Mouse (Mus musculus) G1E-ER4 (cell line): ENCODE measurements around the gene Lcor. TPM values are rescaled to one million over a fixed set of nuclear protein-coding genes. Genes with fewer than 3 reads are reported as not detected.

Experiments
- GATA1 ChIP-seq: IDR thresholded peaks from one replicate; pipeline ENCODE4 v1.8.0; 2012; ENCODE audit warnings: low read length, inconsistent platforms
- polyA plus RNA-seq: library from polyadenylated mRNA; stranded (reverse); fragments of >175 nt; gene quantifications from 2 replicates; pipeline ENCODE4 v1.2.3, GENCODE M21; 2012

Gene Lcor
- polyA plus RNA-seq, 1 experiment: 2.8 TPM

GRCm38 (mm10) chr19:41586752-41587151 lies 104.3 kb downstream of the Lcor start:
- no peak for TF ChIP-seq GATA1

GRCm38 (mm10) chr19:41587431-41588222 lies 105.2 kb downstream of the Lcor start:
- no peak for TF ChIP-seq GATA1

DNA sequence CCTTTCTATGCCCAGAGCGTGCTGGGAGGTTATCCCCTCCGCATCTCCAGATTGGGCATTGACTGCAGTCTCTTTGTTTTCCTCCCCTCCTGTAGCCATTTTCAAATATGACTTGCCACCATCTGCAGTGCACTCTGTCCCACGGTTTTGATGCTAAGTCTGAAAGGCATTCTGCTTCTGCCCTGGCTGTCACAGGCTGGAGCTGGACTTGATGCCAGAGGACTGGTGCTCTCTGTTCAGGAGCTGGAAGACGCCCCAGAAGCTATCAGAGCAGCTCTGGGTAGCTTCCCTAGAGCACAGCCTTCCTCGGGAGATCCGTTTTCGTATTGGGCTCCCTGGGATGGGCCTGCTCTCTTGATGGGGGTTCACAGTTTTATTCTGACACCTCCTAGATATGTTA lies 106.6 kb downstream of the Lcor start:
- no peak for TF ChIP-seq GATA1

GRCm38 (mm10) chr19:41589681-41590080 lies 107.2 kb downstream of the Lcor start:
- TF ChIP-seq GATA1: no peak

DNA sequence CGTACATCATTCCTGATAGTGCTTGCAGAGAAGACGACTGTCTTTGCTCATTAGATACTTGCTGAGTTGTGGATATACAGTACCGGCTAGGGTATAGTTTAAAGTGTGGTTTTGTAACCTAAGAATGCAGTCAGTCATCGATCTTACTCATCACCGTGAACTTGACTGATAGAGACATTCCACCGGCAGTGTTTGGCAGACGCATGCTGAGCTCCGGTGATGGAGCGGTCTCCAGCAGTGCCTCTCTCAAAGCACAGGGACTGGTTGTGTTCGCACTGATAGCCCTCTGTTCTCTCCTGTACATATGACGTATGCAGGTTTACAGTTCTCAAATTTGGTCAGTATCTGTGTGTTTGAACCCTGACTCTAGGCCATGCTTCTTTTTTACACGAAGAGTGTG lies 109.4 kb downstream of the Lcor start:
- no peak for TF ChIP-seq GATA1

- TF ChIP-seq GATA1: no peak
Observed at GRCm38 (mm10) chr19:41597170-41597894, 114.9 kb downstream of the Lcor start.

DNA sequence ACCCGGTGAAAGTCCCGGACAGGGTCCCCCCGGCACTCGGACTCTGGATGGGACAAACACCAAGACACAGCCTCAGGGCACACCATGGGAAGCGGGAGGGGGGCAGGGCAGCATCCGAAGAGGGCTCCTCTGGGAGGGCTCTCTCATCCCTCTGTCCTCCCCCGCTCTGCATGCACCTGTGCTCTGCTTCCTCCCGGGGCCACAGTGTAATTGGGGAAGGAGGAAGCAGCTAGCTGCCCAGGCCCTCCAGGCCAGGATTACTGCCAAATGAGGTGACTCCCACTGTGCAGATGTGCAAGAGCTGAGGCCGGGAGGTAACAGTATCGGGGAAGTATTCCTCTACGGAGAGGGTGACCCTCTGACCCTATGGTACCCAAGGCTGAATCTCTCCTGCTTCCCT lies 118.2 kb downstream of the Lcor start:
- TF ChIP-seq GATA1: no peak

DNA sequence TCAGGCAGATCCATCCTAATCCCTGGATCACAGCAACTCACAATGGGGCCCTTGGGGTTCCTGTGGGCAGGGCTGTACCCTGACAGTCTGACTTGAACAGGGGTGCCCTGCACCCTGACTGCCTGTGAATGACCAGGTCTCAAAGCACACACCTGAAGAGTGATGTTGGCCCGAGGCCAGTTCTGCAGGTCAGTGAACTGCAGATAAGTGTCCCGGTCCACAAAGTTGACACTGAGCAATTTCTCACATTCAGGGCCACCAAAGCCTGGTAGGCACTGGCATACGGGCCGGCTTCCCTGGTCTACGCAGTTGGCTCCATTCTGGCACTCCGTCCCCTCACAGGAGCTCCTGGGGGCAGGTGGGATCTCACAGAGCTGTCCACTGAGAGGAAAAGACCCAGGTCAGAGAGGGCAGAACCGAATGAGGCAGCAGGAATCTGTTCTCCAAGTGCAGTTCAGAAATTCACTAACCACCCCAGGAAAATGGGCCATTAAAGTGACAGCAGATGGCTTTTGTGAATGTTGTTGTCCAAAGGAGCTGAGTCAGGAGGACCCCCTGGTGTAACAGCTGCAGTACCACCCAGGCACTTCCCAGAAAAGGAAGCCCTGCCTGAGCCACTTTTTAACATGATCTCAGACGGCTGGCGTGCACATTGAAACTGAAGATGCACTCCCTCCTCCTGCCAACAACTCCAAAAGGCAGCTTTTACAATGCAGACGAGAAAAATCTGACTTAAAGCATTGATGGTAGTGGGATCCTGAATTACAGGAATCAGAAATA lies 124.0 kb downstream of the Lcor start:
- no peak for TF ChIP-seq GATA1

GRCm38 (mm10) chr19:41611683-41612082 lies 129.2 kb downstream of the Lcor start:
- no peak for TF ChIP-seq GATA1

Other genes with a start within 250 kb of the Lcor start
- 34.6 and 58.6 TPM in 2 replicates for gene Tm9sf3, start 218.6 kb upstream of the Lcor start, polyA plus RNA-seq
- gene Pik3ap1, start 97.5 kb upstream of the Lcor start, polyA plus RNA-seq: 0.02 TPM in 2 replicates
- gene Gm340, start 99.7 kb downstream of the Lcor start, polyA plus RNA-seq: 0.79 and 2.4 TPM in 2 replicates